Mouse (Mus musculus): ENCODE measurements around the gene Fmnl3. TPM values are rescaled to one million over a fixed set of nuclear protein-coding genes. Genes with fewer than 3 reads are reported as not detected.
"Not testable (repeated sequence)": the region's sequence is repeated elsewhere in the genome, so short reads cannot be mapped to it uniquely, and the experiment has no call there.

Gene Fmnl3
- polyA plus RNA-seq, 1 experiment, result 10.2 TPM

- Histone ChIP-seq H3K27me3 (ENCODE audit: control insufficient read depth, insufficient read depth, low read length, poor library complexity, severe bottlenecking) (no peaks in the 10 kb centered on the region), H3K4me3 (ENCODE audit: low read depth, low read length) (peak overlapping the region; percentile 45), H3K27ac (ENCODE audit: insufficient read depth, low read length) (no peak overlapping the region), H3K9me3 (replicated peaks; ENCODE audit: control insufficient read depth, insufficient read depth, low read length, poor library complexity, severe bottlenecking) (no peaks in the 10 kb centered on the region), H3K9ac (ENCODE audit: low read depth, poor library complexity, severe bottlenecking) (peak overlapping the region; percentile 50; the same call in 1 of the 2 replicates), H3K4me1 (ENCODE audit: control insufficient read depth, insufficient read depth, low read length) (no peaks in the 10 kb centered on the region), H3K36me3 (ENCODE audit: control insufficient read depth, insufficient read depth, low read length, poor library complexity, severe bottlenecking) (no peaks in the 10 kb centered on the region)
- TF ChIP-seq CTCF (IDR thresholded peaks at IDR 0.05; ENCODE audit: low read depth, low read length) (no peak), EP300 (IDR thresholded peaks at IDR 0.05; ENCODE audit: insufficient read depth, low read depth, low read length) (no peak), POLR2A (IDR thresholded peaks at IDR 0.05; ENCODE audit: insufficient read depth, low read length) (no peak)
Measured at GRCm38 (mm10) chr15:99391975-99392374, 21.7 kb upstream of the Fmnl3 start.

GRCm38 (mm10) chr15:99390472-99391401 lies 20.5 kb upstream of the Fmnl3 start:
- H3K4me3 ChIP-seq (ENCODE audit: low read depth, low read length), result no peak overlapping the region
- H3K9ac ChIP-seq (ENCODE audit: low read depth, poor library complexity, severe bottlenecking), result no peak overlapping the region
- no peaks in the 10 kb centered on the region for H3K36me3 ChIP-seq (ENCODE audit: control insufficient read depth, insufficient read depth, low read length, poor library complexity, severe bottlenecking)
- H3K27ac ChIP-seq (ENCODE audit: insufficient read depth, low read length), result no peak overlapping the region
- no peaks in the 10 kb centered on the region for H3K27me3 ChIP-seq (ENCODE audit: control insufficient read depth, insufficient read depth, low read length, poor library complexity, severe bottlenecking)
- H3K9me3 ChIP-seq (replicated peaks; ENCODE audit: control insufficient read depth, insufficient read depth, low read length, poor library complexity, severe bottlenecking), result no peaks in the 10 kb centered on the region
- no peaks in the 10 kb centered on the region for H3K4me1 ChIP-seq (ENCODE audit: control insufficient read depth, insufficient read depth, low read length)
- TF ChIP-seq CTCF (IDR thresholded peaks at IDR 0.05; ENCODE audit: low read depth, low read length), result no peak
- TF ChIP-seq POLR2A (IDR thresholded peaks at IDR 0.05; ENCODE audit: insufficient read depth, low read length), result no peak
- no peak for TF ChIP-seq EP300 (IDR thresholded peaks at IDR 0.05; ENCODE audit: insufficient read depth, low read depth, low read length)

DNA sequence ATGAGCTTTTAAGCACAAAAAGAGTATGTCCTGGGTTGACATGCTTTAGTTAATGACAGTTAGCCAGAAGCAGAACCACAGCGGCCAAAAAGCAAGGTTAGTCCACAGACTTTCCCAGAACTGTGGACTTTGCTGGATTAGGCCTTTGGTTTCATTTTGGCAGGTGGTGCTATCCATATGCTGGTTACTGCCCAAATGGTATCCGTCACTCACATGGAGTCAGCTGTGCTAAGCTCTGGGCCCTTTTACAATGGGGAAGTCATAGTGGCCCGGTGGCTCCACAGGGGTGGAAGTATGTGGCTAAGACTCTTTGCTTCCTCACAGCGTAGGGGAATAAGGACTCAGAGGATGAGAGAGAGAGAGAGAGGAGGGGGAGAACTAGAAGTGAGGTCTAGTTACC lies 17.7 kb upstream of the Fmnl3 start:
- H3K9me3 ChIP-seq (replicated peaks; ENCODE audit: control insufficient read depth, insufficient read depth, low read length, poor library complexity, severe bottlenecking), result no peaks in the 10 kb centered on the region
- no peak overlapping the region for H3K4me3 ChIP-seq (ENCODE audit: low read depth, low read length)
- H3K27me3 ChIP-seq (ENCODE audit: control insufficient read depth, insufficient read depth, low read length, poor library complexity, severe bottlenecking), result no peaks in the 10 kb centered on the region
- no peak overlapping the region for H3K27ac ChIP-seq (ENCODE audit: insufficient read depth, low read length)
- H3K36me3 ChIP-seq (ENCODE audit: control insufficient read depth, insufficient read depth, low read length, poor library complexity, severe bottlenecking), result no peaks in the 10 kb centered on the region
- TF ChIP-seq EP300 (IDR thresholded peaks at IDR 0.05; ENCODE audit: insufficient read depth, low read depth, low read length) (no peak), CTCF (IDR thresholded peaks at IDR 0.05; ENCODE audit: low read depth, low read length) (no peak), POLR2A (IDR thresholded peaks at IDR 0.05; ENCODE audit: insufficient read depth, low read length) (no peak)
- no peak overlapping the region for H3K9ac ChIP-seq (ENCODE audit: low read depth, poor library complexity, severe bottlenecking)
- no peaks in the 10 kb centered on the region for H3K4me1 ChIP-seq (ENCODE audit: control insufficient read depth, insufficient read depth, low read length)

GRCm38 (mm10) chr15:99386796-99387195 lies 16.5 kb upstream of the Fmnl3 start:
- no peaks in the 10 kb centered on the region for H3K36me3 ChIP-seq (ENCODE audit: control insufficient read depth, insufficient read depth, low read length, poor library complexity, severe bottlenecking)
- H3K27ac ChIP-seq (ENCODE audit: insufficient read depth, low read length), result no peak overlapping the region
- no peak overlapping the region for H3K4me3 ChIP-seq (ENCODE audit: low read depth, low read length)
- H3K9me3 ChIP-seq (replicated peaks; ENCODE audit: control insufficient read depth, insufficient read depth, low read length, poor library complexity, severe bottlenecking), result no peaks in the 10 kb centered on the region
- TF ChIP-seq POLR2A (IDR thresholded peaks at IDR 0.05; ENCODE audit: insufficient read depth, low read length), result no peak
- TF ChIP-seq CTCF (IDR thresholded peaks at IDR 0.05; ENCODE audit: low read depth, low read length), result no peak
- TF ChIP-seq EP300 (IDR thresholded peaks at IDR 0.05; ENCODE audit: insufficient read depth, low read depth, low read length), result no peak
- H3K9ac ChIP-seq (ENCODE audit: low read depth, poor library complexity, severe bottlenecking), result no peak overlapping the region
- no peaks in the 10 kb centered on the region for H3K4me1 ChIP-seq (ENCODE audit: control insufficient read depth, insufficient read depth, low read length)
- H3K27me3 ChIP-seq (ENCODE audit: control insufficient read depth, insufficient read depth, low read length, poor library complexity, severe bottlenecking), result no peaks in the 10 kb centered on the region

GRCm38 (mm10) chr15:99386110-99386509 lies 15.8 kb upstream of the Fmnl3 start:
- H3K4me3 ChIP-seq (ENCODE audit: low read depth, low read length); H3K27ac ChIP-seq (ENCODE audit: insufficient read depth, low read length); H3K9me3 ChIP-seq (replicated peaks; ENCODE audit: control insufficient read depth, insufficient read depth, low read length, poor library complexity, severe bottlenecking); H3K4me1 ChIP-seq (ENCODE audit: control insufficient read depth, insufficient read depth, low read length); H3K36me3 ChIP-seq (ENCODE audit: control insufficient read depth, insufficient read depth, low read length, poor library complexity, severe bottlenecking); H3K27me3 ChIP-seq (ENCODE audit: control insufficient read depth, insufficient read depth, low read length, poor library complexity, severe bottlenecking); H3K9ac ChIP-seq (ENCODE audit: low read depth, poor library complexity, severe bottlenecking): not testable (repeated sequence)

- H3K27me3 ChIP-seq (ENCODE audit: control insufficient read depth, insufficient read depth, low read length, poor library complexity, severe bottlenecking), result no peaks in the 10 kb centered on the region
- no peak for TF ChIP-seq POLR2A (IDR thresholded peaks at IDR 0.05; ENCODE audit: insufficient read depth, low read length)
- TF ChIP-seq EP300 (IDR thresholded peaks at IDR 0.05; ENCODE audit: insufficient read depth, low read depth, low read length), result no peak
- TF ChIP-seq CTCF (IDR thresholded peaks at IDR 0.05; ENCODE audit: low read depth, low read length), result no peak
- no peaks in the 10 kb centered on the region for H3K36me3 ChIP-seq (ENCODE audit: control insufficient read depth, insufficient read depth, low read length, poor library complexity, severe bottlenecking)
- no peak overlapping the region for H3K4me3 ChIP-seq (ENCODE audit: low read depth, low read length)
- no peaks in the 10 kb centered on the region for H3K9me3 ChIP-seq (replicated peaks; ENCODE audit: control insufficient read depth, insufficient read depth, low read length, poor library complexity, severe bottlenecking)
- H3K9ac ChIP-seq (ENCODE audit: low read depth, poor library complexity, severe bottlenecking), result no peak overlapping the region
- no peak overlapping the region for H3K27ac ChIP-seq (ENCODE audit: insufficient read depth, low read length)
- H3K4me1 ChIP-seq (ENCODE audit: control insufficient read depth, insufficient read depth, low read length), result no peaks in the 10 kb centered on the region
Measured at GRCm38 (mm10) chr15:99384071-99384470, 13.8 kb upstream of the Fmnl3 start.

All from ES-Bruce4 (cell line).